Mouse (Mus musculus) CD4-positive naive resting alpha-beta T cell, adult 76 days (primary cell): ENCODE results near the gene Cend1. TPM values are rescaled to one million over a fixed set of nuclear protein-coding genes. Genes with fewer than 3 reads are reported as not detected.

Experiments used
- total RNA-seq: library from RNA; stranded (reverse); gene quantifications from one replicate; pipeline ENCODE4 v1.2.4, GENCODE M21; 2023

Gene Cend1
- total RNA-seq = not detected

DNA sequence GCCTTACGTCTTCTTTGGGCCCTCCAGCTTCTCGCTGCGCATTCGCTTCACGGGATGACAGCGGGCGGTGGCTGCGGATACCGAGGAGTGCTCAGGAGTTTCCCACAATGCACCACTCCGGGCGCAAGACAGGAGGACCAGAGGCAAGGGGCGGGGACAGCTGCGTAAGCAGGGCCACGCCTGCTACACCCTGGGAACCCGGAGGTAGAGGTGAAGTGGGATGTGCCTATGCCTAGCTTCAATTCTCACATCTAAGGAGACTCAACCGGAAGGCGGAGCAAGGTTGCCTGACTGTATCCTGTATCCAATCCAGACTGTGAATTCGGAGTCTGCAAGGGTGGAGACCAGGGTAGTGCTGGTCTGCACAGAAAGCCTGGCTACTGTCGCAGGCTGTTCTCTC, at the start of gene Cend1:
Gene Cend1 (minus strand): TSS at position 182 of the 400 bp plus-strand sequence.

GRCm38 (mm10) chr7:141475011-141475804, 45.9 kb upstream of the Cend1 start, which contains the start of the genes Polr2l and Tspan4:
Gene Polr2l, minus strand, starts transcription at chr7:141475132.
Gene Tspan4, plus strand, starts transcription at chr7:141475240.

DNA sequence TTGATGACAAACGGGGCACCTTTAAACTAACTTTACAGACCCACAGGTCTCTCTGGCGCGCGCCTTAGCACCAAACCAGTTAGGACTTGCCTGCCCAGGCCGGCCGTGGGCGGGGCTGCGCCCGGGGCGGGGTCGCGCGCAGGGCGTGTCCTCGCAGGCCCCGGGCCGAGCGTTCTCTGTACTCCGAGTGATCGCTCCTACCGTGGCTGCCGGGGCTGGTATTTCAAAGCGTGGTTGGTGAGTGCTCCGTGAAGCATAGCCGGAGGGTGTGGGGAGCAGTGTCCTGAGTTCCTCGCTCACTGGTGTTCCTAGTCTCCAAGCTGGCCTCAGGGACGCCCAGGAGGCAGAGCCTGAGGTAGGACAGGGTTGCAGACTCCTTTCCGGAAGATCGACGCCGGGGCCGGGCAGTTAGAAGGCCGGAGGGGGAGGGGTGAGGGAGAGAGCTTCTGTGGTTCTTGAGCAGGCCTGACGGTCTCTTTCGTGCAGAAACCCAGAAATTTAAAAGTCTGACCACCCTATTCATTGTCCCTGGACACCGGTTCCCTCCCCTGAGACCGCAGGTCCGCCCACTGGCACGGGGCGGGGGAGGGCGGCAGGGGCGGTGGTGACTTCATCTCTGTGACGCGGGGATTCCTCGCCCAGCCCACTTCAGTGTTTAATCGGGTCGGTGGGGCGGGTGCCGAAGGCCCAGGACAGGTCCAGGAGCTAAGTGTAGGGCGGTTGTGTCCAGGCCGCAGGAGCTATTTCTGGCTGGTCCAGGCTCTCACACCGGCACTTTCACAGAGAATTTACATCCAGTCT, 38.1 kb upstream of the Cend1 start, which contains the start of gene Cd151:
Gene Cd151 (plus strand): TSS at position 163 of the 801 bp plus-strand sequence.

GRCm38 (mm10) chr7:141460391-141461113, 31.3 kb upstream of the Cend1 start, which contains the start of gene Cracr2b:
Gene Cracr2b, plus strand, starts transcription at chr7:141461094.

GRCm38 (mm10) chr7:141454967-141455551, 25.8 kb upstream of the Cend1 start, which contains the start of gene Pnpla2:
Gene Pnpla2, plus strand, starts transcription at chr7:141455198.

GRCm38 (mm10) chr7:141447110-141447991, 18.1 kb upstream of the Cend1 start, which contains the start of gene Rplp2:
Gene Rplp2, plus strand, starts transcription at chr7:141447370.

GRCm38 (mm10) chr7:141443828-141444237, 14.5 kb upstream of the Cend1 start, which contains the start of gene Pidd1:
Gene Pidd1, minus strand, starts transcription at chr7:141444025.

DNA sequence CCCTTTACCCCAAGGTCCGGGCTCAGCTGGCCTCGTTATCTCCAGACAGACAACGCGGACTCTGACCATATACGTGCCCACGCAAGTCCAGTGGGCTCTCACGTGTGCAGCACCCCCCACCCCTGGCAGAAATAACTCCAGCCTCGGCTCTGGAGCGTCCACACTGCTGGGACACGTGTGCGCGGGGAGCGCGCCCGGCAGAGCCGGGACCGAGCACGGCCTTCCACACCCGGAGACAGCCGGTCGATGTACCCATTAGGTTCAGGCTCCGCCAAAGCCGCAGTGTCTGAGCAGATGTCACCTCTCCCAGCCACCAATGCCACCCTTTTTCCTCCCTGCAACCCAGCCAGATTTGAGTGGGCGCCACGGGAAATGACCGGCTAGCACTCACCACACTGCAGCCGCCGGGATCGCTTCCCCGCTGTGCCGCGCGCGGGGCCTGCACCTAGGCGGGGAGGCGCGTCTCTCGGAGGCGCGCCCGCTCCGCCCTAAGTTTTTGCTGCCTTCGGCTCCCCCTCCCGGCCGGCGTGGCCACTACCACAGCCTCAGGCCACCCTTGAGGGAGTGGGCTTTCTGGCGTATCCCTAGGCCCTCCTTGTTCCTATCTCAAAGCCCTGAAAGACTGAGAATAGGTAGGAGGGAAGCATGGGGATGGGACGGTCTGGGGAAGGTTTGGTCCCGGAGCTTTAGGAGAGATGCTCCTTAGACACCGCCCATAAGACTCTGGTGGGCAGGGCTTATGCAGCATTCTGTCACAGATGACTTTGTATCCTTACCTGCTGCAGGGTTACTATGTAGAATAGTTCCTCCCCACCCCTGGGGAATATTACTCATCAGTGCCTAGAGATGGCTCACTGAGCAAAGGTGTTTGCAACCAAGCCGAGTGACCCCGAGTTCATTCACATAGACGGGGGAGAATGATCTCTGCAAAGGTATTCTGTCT, 8.2 kb upstream of the Cend1 start, which contains the start of gene Slc25a22:
Gene Slc25a22 (minus strand): TSS at position 715 of the 943 bp plus-strand sequence.

DNA sequence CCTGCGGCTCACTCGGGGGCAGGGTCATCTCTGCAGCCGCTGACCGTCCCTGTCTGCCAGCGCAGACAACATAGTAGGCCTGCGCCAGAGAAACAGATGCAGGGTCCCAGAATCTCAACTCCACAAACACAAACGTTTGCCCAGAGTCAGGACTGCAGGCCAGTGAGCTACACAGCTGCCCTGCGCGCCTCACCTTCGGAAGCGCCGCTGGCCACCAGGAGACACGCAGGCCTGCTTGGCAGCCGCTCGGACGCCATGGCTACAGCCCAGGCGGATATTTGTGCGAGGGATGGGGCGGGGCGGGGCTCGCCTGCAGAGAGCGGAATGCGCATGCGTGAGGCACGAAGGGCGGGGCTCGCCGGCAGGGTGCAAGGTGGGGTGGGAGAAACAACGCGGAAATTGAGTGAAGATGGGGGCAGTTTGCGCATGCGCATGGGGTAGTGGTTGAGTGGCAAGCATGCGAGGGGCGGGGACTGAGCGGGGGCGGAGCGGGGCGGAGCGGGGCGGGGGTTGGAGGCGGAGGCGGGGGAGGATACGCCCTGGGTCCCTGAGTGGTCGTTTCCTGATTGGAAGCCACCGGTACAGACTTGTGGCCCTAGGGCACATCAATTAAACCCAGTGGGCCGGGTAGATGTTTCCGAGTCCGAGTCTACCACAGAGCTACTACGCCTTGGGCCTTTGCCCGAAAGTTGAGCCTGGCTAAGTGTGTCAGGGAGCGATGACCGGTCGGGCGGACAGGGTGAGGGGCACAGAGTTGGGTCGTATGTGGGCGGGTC, 15.3 kb downstream of the Cend1 start, which contains the start of gene Gatd1:
Gene Gatd1 (minus strand): TSS at position 328 of the 776 bp plus-strand sequence.

GRCm38 (mm10) chr7:141391625-141392551, 37.4 kb downstream of the Cend1 start, which contains the start of gene Taldo1:
Gene Taldo1, plus strand, starts transcription at chr7:141392199.

Other genes with a start within 250 kb of the Cend1 start
- 23.0 TPM for gene Hras, start 235.5 kb downstream of the Cend1 start, total RNA-seq
- 2.1 TPM for gene Lrrc56, start 235.3 kb downstream of the Cend1 start, total RNA-seq
- gene Lmntd2, start 215.4 kb downstream of the Cend1 start, total RNA-seq = 2.8 TPM
- 10.6 TPM for gene Rassf7, start 213.6 kb downstream of the Cend1 start, total RNA-seq
- gene Phrf1, start 200.7 kb downstream of the Cend1 start, total RNA-seq = 154 TPM
- gene Irf7, start 163.0 kb downstream of the Cend1 start, total RNA-seq = 62.5 TPM
- not detected for gene Cdhr5, start 152.7 kb downstream of the Cend1 start, total RNA-seq
- not detected for gene Sct, start 150.4 kb downstream of the Cend1 start, total RNA-seq
- gene Drd4, start 137.5 kb downstream of the Cend1 start, total RNA-seq = not detected
- 56.9 TPM for gene Deaf1, start 101.8 kb downstream of the Cend1 start, total RNA-seq
- 22.6 TPM for gene Tmem80, start 101.8 kb downstream of the Cend1 start, total RNA-seq
- gene Eps8l2, start 90.6 kb downstream of the Cend1 start, total RNA-seq = not detected
- 88.3 TPM for gene Taldo1, start 37.3 kb downstream of the Cend1 start, total RNA-seq
- 29.1 TPM for gene Gatd1, start 15.4 kb downstream of the Cend1 start, total RNA-seq
- gene Slc25a22, start 8.4 kb upstream of the Cend1 start, total RNA-seq = 53.6 TPM
- gene Pidd1, start 14.5 kb upstream of the Cend1 start, total RNA-seq = 4.1 TPM
- gene Rplp2, start 17.9 kb upstream of the Cend1 start, total RNA-seq = 3,494 TPM
- gene Pnpla2, start 25.7 kb upstream of the Cend1 start, total RNA-seq = 66.5 TPM
- gene Cracr2b, start 31.6 kb upstream of the Cend1 start, total RNA-seq = not detected
- gene Cd151, start 37.9 kb upstream of the Cend1 start, total RNA-seq = 14.0 TPM
- gene Polr2l, start 45.6 kb upstream of the Cend1 start, total RNA-seq = 11.6 TPM
- 2.2 TPM for gene Tspan4, start 45.7 kb upstream of the Cend1 start, total RNA-seq
- gene Chid1, start 110.4 kb upstream of the Cend1 start, total RNA-seq = 20.1 TPM
- gene Ap2a2, start 132.7 kb upstream of the Cend1 start, total RNA-seq = 67.9 TPM
- not detected for gene Muc6, start 225.8 kb upstream of the Cend1 start, total RNA-seq